Mouse (Mus musculus) lung, postnatal 0 days (tissue): ENCODE results near the gene Zranb3. TPM values are rescaled to one million over a fixed set of nuclear protein-coding genes. Genes with fewer than 3 reads are reported as not detected.
"Not testable (repeated sequence)": the region's sequence is repeated elsewhere in the genome, so short reads cannot be mapped to it uniquely, and the experiment has no call there.

Experiments
- ATAC-seq: fragments of 200-750 bp; cut with Nextera tagmentation; 2 replicates; pipeline ENCODE4 v1.8.0; 2017; ENCODE audit warnings: moderate library complexity
- DNase-seq: peaks from one replicate; pipeline ENCODE4 v3.0.0-alpha.2; 2016; ENCODE audit warnings: low spot score
- H3K27ac ChIP-seq: fragments of 300-500 bp; sonication (generic); 2 replicates; pipeline ENCODE4 v1.5.1; 2014; ENCODE audit warnings: antibody characterized with exemption, mild to moderate bottlenecking, low read length, mixed read lengths
- H3K27me3 ChIP-seq: fragments of 300-500 bp; sonication (generic); replicated peaks from 2 replicates; pipeline ENCODE4 v1.6.1; 2014; ENCODE audit warnings: low read length, mixed read lengths; ENCODE audit not compliant: insufficient read depth
- H3K36me3 ChIP-seq: fragments of 300-500 bp; sonication (generic); 2 replicates; pipeline ENCODE4 v1.6.1; 2014; ENCODE audit warnings: low read length, mixed read lengths; ENCODE audit not compliant: insufficient read depth
- H3K4me1 ChIP-seq: fragments of 300-500 bp; sonication (generic); 2 replicates; pipeline ENCODE4 v1.6.1; 2014; ENCODE audit warnings: antibody characterized with exemption, low read depth, low read length, mixed read lengths; ENCODE audit not compliant: insufficient read depth
- H3K4me2 ChIP-seq: fragments of 300-500 bp; sonication (generic); replicated peaks from 2 replicates; pipeline ENCODE4 v1.6.1; 2014; ENCODE audit warnings: low read depth, mild to moderate bottlenecking, low read length, moderate library complexity, mixed read lengths
- H3K4me3 ChIP-seq: fragments of 300-500 bp; sonication (generic); 2 replicates; pipeline ENCODE4 v1.5.1; 2014; ENCODE audit warnings: low read depth, low read length
- H3K9ac ChIP-seq: fragments of 300-500 bp; sonication (generic); replicated peaks from 2 replicates; pipeline ENCODE4 v1.6.1; 2014; ENCODE audit warnings: low read depth, mild to moderate bottlenecking
- H3K9me3 ChIP-seq: fragments of 300-500 bp; sonication (generic); 2 replicates; pipeline ENCODE4 v1.6.1; 2016; ENCODE audit warnings: low read length, mixed read lengths
- CTCF ChIP-seq: IDR thresholded peaks from 2 replicates; pipeline ENCODE4 v1.5.1; 2016; ENCODE audit warnings: antibody characterized with exemption, mild to moderate bottlenecking
- EP300 ChIP-seq: IDR thresholded peaks from 2 replicates; pipeline ENCODE4 v1.6.1; 2016; ENCODE audit warnings: antibody characterized with exemption, mild to moderate bottlenecking, control low read depth
- WGBS: fragments of 180-500 bp; shearing (Covaris S2); extraction: QIAGEN DNeasy Blood & Tissue Kit; methylation state at CpG from one replicate; pipeline ENCODE4 v1.1.7; 2014; 5-methylcytosine and 5-hydroxymethylcytosine counted together
- polyA plus RNA-seq: library from polyadenylated mRNA; unstranded; fragments of >200 nt; fragmentation: Nextera tagmentation; extraction: Ambion mirVana; gene quantifications from 2 replicates; pipeline ENCODE4 v1.2.1, GENCODE M21; 2015

Gene Zranb3
- polyA plus RNA-seq, 1 experiment from 2014 or later = 1.0 TPM

- Histone ChIP-seq H3K4me2 (no peak overlapping the region), H3K4me1 (0 out of 2 replicates have a peak, but pooled peaks cover 3% of the 10 kb centered on the region), H3K27ac (no peak overlapping the region), H3K4me3 (no peak overlapping the region), H3K9ac (no peak overlapping the region), H3K9me3 (no peaks in the 10 kb centered on the region), H3K27me3 (no peaks in the 10 kb centered on the region), H3K36me3 (no peaks in the 10 kb centered on the region)
- TF ChIP-seq CTCF (no peak), EP300 (no peak)
- WGBS = 63% methylated on average over 2 of the region's 2 CpGs
- no peak for ATAC-seq
- DNase-seq = no peak
Measured at GRCm38 (mm10) chr1:128020001-128020770, 82.7 kb downstream of the Zranb3 start.

GRCm38 (mm10) chr1:128016035-128016492, 86.8 kb downstream of the Zranb3 start:
- Histone ChIP-seq H3K4me2 (no peak overlapping the region), H3K9me3 (no peaks in the 10 kb centered on the region), H3K9ac (no peak overlapping the region), H3K27me3 (no peaks in the 10 kb centered on the region), H3K4me3 (no peak overlapping the region), H3K4me1 (0 out of 2 replicates have a peak, but pooled peaks cover 3% of the 10 kb centered on the region), H3K36me3 (no peaks in the 10 kb centered on the region), H3K27ac (no peak overlapping the region)
- ATAC-seq (peak; percentile 33; the same call in 1 of the 2 replicates), DNase-seq (peak; percentile 52)
- no peak for TF ChIP-seq EP300
- TF ChIP-seq CTCF = no peak
- WGBS = 62% methylated on average over 6 of the region's 6 CpGs

- ATAC-seq (peak; percentile 72; the same call in 1 of the 2 replicates), DNase-seq (peak; percentile 64)
- no peak for TF ChIP-seq CTCF
- 39% methylated on average over 4 of the region's 4 CpGs for WGBS
- no peak overlapping the region for H3K9ac ChIP-seq
- no peak overlapping the region for H3K27ac ChIP-seq
- H3K4me3 ChIP-seq = no peak overlapping the region
- no peaks in the 10 kb centered on the region for H3K27me3 ChIP-seq
- H3K4me1 ChIP-seq = no peaks in the 10 kb centered on the region
- H3K36me3 ChIP-seq = no peaks in the 10 kb centered on the region
- no peak overlapping the region for H3K4me2 ChIP-seq
- H3K9me3 ChIP-seq = no peaks in the 10 kb centered on the region
Measured at GRCm38 (mm10) chr1:128013698-128014386, 89.0 kb downstream of the Zranb3 start.

- 93% methylated on average over 2 of the region's 2 CpGs for WGBS
- no peak overlapping the region for H3K9ac ChIP-seq
- TF ChIP-seq EP300 = no peak
- TF ChIP-seq CTCF = no peak
Measured at GRCm38 (mm10) chr1:128009751-128010150, 93.1 kb downstream of the Zranb3 start.

GRCm38 (mm10) chr1:128006042-128006600, 96.7 kb downstream of the Zranb3 start:
- not testable (repeated sequence) for H3K27ac ChIP-seq, H3K4me3 ChIP-seq, H3K36me3 ChIP-seq, H3K9ac ChIP-seq, H3K4me2 ChIP-seq, H3K9me3 ChIP-seq, H3K4me1 ChIP-seq, H3K27me3 ChIP-seq, DNase-seq, ATAC-seq
- WGBS = 84% methylated on average over 11 of the region's 11 CpGs

More at GRCm38 (mm10) chr1:128009751-128010150, 93.1 kb downstream of the Zranb3 start:
- Histone ChIP-seq H3K4me2 (no peak overlapping the region), H3K9me3 (no peaks in the 10 kb centered on the region), H3K4me3 (no peak overlapping the region), H3K36me3 (no peaks in the 10 kb centered on the region), H3K27me3 (no peaks in the 10 kb centered on the region), H3K27ac (no peak overlapping the region), H3K4me1 (no peaks in the 10 kb centered on the region)
- ATAC-seq = no peak
- no peak for DNase-seq

GRCm38 (mm10) chr1:128004371-128004720, 98.5 kb downstream of the Zranb3 start:
- Histone ChIP-seq H3K4me3 (no peak overlapping the region), H3K9ac (no peak overlapping the region), H3K36me3 (no peaks in the 10 kb centered on the region), H3K27ac (no peak overlapping the region), H3K4me1 (no peaks in the 10 kb centered on the region), H3K4me2 (no peak overlapping the region), H3K27me3 (no peaks in the 10 kb centered on the region), H3K9me3 (no peaks in the 10 kb centered on the region)
- ATAC-seq (peak; percentile 70), DNase-seq (peak; percentile 58)
- WGBS = 65% methylated on average over 2 of the region's 2 CpGs
- no peak for TF ChIP-seq EP300
- no peak for TF ChIP-seq CTCF
